Mouse (Mus musculus): ENCODE data around the gene Bbs9.

GRCm38 (mm10) chr9:22541130-22541529 is 65.6 kb downstream of the Bbs9 start:
- TF ChIP-seq CTCF (IDR thresholded peaks at IDR 0.05) = no peak
- no peak for TF ChIP-seq EP300 (IDR thresholded peaks at IDR 0.05)
